Mouse (Mus musculus) retina, embryonic 14.5 days (tissue): Measurements from ENCODE around the gene Actc1.

ENCODE experiments used
- DNase-seq: peaks from one replicate; pipeline ENCODE4 v3.0.0-alpha.2; 2015; ENCODE audit warnings: low spot score

The Actc1 gene

DNA sequence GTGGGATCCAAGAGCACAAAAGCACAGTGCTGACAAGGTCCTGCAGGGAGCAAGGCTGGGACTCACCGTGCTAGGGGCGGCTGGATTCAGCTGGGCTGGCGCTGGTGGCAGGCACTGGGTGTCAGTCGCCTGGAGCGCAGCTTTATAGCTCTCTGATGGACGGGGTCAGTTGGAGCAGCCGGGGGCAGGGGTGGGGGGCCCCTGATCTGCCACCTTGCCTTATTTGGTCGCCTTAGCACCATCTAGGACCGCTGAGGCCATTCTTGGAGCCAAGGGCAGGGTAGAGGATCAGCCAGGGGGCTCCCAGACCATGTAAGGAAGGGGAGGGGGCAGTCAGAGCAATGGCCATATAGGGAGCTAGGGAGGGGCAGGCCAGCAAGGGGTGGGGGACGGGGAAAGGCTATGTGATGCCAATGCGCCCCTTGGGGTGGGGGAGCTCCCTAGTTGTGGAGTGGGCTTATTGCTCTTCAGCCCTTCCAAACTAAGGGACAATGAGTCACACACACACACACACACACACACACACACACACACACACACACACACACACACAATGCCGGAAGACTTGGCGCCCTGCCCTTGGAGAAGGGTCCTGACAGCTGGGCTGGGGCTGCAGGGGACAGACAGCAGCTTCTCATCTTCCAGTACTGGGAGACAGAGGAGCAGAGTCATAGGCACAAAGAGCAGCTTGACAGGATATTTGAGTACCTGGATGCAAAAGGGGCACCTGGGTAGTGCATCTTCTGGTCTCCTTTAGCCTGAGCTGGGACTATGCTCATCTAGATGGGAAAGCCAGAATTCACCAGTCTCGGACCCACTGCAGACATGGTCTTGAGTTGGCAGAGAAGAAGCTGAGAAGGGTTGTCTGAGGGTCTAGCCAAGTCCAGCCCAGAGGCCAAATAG, at the start of gene Actc1:
TSS of gene Actc1 (minus strand) at position 853 of the 903 bp plus-strand sequence.
- no peak for DNase-seq

DNA sequence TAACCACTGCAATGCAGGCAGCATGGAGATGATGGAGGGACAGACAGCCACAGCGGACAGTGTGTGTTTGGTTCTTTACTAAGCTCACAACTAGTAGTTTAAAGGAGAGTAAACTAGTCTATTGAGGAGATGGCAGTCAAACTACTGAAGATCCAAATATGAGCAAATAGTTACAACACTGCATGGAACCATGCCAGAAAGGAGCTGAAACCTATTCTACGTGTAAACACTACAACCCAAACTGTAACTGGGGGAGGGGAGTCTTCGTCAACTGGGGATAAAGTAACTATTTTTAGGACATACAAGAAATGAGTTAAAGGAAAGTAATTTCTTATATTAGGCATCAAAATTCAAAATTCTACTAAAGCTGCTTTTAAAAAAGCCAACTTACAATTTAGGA, 49.1 kb upstream of the Actc1 start:
- no peak for DNase-seq

DNA sequence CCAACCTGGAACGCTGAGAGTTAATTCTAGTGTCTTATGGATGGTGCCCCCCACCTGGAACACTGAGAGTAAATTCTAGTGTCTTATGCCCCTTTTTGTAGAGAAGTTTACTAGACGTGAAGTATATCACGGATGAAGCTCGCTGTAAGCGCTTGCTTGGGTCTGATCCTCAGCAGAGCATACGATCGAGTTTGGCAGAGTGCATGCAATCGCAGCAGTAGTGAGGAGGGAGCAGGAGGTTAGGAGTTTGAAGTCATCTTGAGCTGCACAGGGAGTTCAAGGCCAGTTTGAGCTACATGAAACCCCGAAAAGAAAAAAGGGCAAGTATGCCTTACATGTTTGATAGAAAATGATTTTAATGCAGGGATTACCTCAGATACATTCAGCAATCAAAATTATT, 47.5 kb upstream of the Actc1 start:
- no peak for DNase-seq

DNA sequence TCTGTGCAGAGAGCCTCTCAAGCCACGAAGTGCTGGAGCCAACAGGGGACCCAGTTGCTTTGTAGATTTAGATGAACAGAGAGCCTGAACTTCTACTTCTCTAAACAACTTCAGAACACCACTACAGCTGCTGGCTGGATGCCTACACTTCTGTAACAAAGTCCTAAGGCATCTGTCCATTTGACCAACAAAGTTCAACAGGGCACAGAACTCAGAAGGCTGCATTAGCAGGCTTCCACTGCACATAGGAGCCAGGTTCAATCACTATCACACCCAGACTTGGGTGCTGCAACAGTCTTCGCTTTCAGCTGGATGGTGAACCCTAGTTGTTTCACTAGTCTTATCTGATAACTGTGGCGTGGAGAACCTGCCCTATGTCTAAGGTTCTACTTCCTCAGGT, 46.5 kb upstream of the Actc1 start:
- no peak for DNase-seq

DNA sequence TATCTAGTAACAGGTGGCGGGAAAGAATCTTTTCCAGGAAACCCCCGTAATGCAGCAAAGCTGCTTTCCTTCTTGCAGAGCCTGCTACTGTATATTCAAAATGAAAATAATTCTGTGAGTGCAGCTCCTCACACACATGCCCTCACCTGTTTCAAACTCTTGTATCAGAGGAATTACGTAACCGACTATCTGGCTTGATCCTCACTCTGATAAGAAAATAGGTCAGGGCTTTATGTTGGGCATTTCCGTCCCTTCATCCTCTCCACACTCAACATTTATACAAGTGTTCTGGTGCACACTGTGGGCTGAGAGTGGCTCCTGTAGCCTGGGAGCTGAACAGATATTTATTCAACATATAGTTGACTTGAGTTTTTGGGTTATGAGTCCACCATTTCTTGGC, 45.8 kb upstream of the Actc1 start:
- DNase-seq: no peak

DNA sequence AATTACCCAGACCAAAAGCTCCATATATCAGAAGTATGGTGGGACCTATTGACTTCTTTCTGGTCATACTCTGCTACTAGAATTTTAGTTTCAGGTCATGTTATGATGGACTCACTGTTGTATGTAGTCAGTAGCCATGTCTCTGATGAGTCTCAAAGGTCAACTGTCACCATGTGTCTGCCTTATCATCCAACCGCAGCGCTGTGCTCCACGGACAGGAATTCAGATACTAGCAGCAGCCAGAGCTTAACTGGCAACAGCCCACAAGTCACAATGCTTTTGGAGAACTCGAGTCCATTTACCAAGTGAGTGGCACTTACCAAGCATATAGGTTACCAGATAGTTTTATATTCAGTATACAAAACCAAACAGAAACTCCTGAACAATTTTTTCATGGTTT, 44.3 kb upstream of the Actc1 start:
- DNase-seq: no peak

DNA sequence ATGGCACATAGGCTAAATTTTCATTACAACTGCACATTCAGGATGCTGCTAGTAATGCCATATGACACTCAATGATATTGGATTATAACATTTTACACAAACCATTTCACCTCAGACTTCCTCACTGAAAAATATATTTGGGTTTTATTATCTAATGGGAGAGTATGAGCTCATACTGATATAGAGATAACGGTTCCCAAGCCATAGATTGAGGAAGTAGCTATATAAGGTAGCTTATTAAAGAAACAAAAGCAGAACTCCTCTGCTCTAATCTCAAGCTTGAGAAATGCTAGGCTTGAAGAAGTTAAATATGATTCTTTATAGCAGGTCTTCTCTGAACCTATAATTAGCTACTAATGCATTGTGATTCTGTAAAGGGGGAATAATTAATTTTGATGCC, 43.2 kb upstream of the Actc1 start:
- no peak for DNase-seq

DNA sequence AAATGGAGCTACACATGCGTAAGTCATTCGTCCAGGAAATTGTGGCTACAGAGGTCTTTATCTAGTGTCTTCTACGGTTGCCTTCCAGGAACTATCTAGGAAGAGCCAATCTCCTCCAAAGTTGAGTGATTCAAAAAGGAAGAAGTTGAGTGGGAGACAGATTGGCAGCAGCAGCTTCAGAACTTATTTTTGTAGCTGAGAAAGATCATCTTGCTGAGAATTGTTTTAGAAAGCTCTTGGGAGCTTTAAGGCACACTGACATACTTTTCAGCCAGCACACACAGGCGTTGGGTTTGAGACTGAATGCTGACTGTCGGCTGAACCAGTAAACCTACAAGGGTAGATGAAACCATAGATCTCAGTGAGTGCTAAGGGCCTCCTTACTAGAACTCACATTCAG, 42.0 kb upstream of the Actc1 start:
- DNase-seq: no peak

DNA sequence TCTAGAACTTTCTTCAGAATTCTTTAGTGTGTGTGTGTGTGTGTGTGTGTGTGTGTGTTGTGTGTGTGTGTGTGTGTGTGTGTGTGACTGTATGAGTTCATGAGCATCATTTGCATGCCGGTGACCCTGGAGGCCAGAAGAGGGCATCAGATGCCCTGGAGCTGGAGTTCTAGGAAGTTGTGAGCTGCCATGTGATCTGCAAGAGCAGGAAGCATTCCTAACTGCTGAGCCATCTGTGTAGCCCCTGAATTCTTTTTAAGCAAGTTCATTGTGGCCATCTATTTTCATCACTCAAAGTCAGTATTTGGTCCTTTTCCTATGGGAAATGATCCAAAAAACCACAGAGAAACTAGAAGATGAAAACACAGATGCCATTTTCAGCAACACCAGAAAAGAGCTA, 41.3 kb upstream of the Actc1 start:
- no peak for DNase-seq

DNA sequence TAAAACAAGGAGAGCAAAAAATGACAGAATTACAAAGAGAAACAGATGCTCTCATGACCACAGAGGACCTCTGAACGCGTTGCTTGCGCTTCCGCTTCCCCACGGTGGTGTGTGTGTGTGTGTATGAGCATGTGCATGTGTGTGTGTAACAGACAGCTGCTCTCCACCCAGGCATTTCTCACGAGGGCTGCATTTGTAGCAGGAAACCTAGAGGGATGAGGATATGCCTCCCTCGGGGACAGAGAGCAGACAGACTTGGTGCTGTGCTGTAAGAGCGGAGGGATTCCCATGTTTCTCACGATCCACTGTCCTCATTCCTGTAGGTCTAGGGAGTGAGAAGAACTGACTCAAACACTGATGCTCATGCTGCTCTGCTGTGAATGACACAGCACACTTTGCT, 40.2 kb upstream of the Actc1 start:
- peak; percentile 26 for DNase-seq

DNA sequence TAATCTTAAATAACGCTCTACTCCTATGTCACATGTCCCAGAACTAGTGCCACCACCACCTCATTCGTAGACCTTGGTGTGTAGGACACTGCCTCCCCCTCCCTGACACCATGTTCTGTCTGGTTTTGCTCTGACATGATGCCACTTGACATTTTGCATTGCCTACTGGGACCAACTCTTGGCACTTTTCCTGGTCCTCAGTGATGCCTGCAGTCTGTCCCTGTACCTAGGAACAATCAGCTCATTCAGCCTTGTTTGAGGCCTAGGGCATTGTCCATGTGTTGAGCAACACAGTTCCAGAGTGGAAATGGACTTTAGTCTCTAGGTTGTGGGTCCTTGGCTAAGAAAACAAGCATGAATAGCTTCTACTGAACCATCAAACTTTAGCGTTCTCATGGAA, 36.5 kb upstream of the Actc1 start:
- DNase-seq: no peak

DNA sequence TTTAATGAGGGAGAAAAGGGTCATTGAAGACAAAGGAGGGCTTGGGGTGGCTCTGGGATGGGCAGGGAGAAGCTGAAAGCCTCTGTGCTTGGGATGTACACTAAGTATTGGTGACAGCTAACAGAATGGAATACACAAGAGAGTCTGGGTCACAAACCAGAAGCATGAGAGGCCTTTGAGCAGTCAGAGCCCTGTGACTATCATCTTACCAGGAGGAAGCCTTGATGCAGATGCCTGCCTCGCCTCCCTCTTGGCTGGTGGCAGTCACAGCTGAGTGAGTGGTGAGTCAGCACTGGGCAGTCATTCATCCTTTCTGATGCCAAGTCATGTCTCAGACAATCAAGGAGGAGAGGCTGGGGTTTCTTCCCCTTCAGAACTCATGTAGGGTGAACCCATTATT, 33.9 kb upstream of the Actc1 start:
- peak; percentile 64 for DNase-seq

DNA sequence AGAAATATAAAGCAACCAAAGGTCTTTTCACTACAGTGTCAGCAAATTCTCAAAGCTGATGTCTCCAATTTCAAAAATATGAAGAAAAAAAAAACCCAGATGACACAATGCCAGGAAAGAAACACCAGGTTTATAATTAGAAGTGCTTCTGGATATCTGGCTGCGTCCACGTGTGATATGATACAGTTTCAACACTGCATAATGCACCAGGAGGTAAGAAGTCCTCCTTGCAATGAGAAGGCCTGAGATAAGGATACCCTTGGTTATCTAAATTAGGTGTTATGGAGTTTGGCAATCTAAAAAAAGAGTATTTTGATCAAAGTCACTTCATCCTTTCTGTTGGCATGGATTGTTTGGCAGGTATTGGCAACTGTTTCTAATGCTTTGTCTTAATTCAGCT, 18.5 kb upstream of the Actc1 start:
- DNase-seq: no peak

DNA sequence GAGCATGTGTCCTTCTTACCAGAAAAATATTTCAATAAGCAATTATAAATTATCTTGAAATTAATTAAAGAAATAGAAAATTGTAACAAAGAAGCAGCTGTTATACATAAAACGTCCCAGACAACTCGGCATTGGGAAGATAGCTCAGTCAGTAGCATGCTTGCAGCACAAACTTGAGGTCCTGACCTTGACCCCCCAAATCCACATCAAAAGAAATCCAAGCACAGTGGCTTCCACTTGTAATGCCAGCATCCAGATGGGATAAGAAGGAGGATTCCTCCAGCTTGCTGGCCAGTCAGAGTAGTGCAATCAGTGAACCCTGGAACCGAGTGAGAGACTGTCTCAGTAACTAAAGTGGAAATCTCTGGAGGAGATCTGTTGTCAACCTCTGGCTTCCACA, 12.9 kb upstream of the Actc1 start:
- DNase-seq: no peak

DNA sequence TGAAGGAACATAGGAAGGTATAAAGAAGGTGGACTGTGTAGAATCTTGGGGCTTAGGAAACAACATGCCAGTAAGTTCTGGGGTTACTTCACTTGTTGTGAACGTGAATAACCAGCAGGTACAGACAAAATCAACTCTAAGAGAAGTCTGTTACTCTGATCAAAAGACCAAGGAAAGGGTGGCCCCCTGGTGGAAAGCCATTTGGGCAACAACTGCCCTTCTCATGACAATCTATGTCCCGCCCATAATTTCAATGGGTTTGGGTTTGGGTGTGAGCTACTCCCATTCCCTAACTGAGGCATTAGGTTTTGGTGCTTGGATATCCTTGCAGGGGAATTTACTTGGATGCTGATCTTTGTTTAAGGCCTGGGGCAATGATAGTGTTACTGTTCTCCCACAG, 10.7 kb upstream of the Actc1 start:
- no peak for DNase-seq

DNA sequence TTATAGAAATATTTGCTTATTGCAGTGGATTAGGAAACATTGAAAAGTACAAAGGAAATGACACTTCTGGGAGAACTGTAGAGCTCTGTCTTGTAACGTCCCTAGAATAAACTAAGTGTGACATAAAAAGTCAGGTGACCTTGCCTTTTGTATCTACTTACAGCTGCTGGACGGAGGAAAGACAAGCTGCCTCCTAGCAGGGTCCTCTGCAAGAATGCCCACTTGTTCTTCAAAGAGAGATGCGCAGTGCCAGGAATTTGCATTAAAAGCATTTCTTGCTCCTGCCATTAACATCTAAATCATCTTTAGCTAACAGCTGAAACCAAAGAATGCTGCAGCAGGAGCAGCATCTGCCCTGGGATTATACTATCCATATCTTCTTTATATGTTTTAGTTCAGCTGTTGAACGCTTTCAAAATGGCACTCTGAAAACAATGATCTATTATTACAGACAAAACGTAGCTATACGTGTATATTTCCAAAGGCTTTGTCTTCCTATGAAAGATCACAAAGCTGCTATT, 6.8 kb upstream of the Actc1 start:
- DNase-seq: no peak

DNA sequence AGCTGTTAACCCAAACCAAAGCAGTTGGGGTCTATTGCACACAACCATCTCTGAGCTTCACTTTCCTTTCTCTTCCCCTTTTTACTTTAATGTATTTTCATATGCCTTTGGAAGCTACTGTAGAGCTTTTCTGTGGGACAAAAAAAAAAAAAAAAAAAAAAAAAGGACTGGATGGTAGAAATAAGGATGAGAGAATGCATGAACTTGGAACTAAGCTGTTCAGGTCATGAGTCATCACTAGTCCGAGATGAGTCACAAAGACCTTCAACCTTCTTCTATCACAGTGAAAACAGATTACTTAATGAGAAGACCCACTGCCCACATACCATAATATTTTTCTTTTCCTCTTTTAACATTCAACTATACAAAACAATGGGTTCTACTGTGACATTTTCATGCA, 6.3 kb upstream of the Actc1 start:
- DNase-seq: no peak

DNA sequence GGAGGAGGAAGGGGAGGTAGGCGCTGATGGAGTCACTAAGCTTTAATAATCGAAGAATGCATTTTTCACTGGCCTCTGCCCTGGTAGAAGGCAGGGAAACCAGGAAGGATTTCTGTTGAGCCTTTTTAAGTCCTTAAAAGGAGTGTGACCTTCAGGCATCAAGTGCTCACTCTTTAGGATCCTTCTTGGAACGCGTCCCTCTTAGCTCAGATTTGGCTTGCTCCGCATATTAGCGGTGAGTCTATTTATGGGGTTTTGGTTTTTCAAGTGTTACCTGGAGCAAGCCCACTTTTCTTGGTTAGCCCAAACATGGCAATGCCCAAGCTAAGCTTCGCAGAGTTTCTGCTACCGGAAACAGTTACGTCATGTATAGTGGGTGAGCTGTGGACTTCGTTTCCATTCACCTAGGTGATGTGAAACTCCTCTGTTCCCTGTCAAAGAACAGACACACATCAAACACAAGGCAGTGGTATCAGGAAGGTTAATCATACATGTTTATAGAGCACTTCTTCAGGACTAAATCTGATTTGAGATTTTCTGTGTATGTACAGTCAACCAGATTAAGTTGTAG, 5.0 kb upstream of the Actc1 start:
- DNase-seq: no peak

DNA sequence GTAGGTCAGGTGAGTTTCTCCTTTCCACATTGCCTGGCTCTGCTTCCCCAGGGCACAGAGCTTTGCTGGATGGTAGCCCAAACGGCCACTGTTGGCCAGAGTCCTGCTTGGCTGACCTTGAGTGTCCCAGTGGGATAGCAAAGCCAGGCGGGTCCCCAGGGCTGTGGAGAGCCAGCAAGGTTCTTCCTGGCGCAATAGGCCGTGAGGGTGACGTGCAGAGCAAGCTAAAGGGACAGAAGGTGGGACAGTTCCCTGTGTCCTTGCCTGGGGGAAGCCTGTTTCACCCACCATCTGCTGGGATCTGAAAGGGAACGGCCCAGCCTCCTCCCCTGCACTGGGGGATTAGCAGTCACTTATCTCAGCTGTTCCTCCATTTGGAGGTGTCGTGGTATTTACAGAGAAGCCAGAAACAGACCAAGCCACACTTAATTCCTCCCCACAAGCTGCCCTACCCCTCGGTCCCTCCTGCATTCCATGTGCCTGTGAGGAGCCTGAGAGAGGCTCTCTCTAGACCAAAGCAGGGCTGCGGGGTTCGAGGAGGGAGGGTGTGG, 4.0 kb upstream of the Actc1 start:
- DNase-seq: peak; percentile 53

DNA sequence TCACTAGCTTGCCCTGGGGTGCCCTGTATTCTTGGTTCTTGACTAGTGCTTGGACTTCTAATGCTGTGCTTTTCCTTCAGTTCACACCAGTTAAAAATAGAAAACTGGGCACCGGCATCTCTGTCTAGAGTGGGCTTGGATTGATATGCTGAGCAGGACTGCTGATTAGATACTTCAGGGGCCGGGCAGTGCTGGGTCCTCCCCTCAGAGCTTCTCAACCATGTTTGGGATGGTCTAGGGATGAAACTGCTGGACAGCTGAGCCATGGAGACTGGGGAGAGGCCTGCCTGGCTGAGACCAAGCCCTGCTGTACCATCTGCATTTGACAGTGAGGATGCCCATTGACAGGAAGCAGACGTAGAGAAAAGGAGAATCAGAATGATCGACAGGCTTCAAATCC, 781 bp upstream of the Actc1 start:
- DNase-seq: no peak

DNA sequence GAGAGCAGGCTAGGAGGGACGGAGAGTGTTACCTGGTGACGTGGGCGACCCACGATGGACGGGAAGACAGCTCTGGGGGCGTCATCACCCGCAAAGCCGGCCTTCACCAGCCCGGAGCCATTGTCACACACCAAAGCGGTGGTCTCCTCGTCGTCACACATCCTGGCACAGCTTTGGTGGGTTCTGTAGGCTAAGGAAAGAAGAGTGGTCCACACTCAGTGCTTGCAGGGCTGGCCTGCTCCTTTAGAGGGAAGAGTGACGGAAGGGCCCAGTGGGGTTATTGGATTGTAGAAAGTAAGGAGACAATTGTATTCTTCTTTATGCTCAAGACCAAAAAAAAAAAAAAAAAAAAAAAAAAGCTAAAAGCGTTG, 1.5 kb downstream of the Actc1 start:
- no peak for DNase-seq

DNA sequence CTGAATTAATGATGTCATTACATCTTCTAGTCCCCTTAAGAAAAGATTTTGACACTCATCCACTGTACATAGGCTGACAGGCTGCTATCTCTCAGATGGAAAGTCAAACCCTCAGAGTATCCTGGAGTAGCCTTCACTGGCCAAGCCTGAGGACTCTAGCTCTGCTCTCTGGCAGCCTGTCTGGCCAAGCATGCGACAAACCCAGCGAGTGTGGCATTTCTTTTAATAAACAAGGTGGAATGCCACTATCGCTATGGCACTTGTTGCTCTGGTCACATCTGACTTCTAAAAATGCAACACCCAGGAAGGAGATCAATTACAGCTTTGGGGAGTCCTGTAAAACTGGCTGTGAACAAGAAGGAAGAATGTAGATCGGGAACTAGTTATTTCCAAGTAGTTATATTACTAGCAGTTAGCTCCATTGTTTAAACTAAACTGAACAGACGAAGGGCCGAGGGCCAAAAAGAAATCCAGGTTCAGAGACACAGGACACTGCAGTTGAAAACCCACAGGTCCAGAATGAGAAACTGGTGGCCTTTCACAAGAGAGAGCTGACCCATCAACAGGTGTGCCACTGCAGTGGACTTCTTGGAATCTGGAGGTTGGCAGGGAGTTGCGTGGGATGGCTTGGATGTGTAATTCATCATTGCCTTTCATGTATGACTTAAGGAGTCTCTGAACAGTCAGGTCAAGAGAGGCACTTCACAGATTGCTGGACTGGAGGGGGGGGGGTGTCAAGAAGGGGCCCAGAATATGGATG, 2.1 kb downstream of the Actc1 start:
- no peak for DNase-seq

DNA sequence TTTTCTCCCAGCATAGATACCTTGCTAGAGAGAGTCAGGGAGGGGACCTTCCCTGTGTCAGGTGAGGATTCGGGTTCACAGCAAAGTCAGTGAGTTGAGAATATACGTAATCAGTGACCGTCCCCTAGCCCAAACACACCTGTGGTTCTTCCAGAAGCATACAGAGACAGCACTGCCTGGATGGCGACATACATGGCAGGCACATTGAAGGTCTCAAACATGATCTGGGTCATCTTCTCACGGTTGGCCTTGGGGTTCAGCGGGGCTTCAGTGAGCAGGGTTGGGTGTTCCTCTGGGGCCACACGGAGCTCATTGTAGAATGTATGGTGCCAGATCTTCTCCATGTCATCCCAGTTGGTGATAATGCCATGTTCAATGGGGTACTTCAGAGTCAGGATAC, 3.2 kb downstream of the Actc1 start:
- no peak for DNase-seq
